Mouse (Mus musculus): Measurements from ENCODE around the gene Mrps27. TPM values are rescaled to one million over a fixed set of nuclear protein-coding genes. Genes with fewer than 3 reads are reported as not detected.
A peak's percentile ranks its signal among the peaks of the same experiment; 100 is the strongest.

The Mrps27 gene
- polyA plus RNA-seq, 1 experiment from 2014 or later = 17.4 TPM

DNA sequence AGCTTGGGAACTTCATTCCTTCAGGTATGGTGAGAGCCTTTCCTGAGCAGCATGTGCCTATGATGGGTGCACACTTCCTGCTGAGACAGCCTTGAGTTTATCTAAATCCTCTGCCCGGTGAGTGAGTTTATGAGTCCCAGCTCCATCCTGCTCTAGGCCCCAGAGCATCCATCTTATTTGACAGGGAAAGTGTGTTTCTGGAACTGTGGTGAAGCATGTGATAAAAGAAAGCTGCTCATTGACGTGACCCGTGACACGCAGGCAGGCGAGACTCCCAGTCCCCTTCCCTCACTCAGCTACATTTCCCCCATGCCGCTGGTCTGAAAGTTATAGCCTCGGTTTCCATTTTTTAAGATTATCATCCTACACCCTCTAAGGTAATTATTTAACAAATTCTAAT is 11.3 kb downstream of the Mrps27 start:
- no peak for ATAC-seq
- Histone ChIP-seq H3K4me1 (replicated peaks; ENCODE audit: control insufficient read depth, insufficient read depth, low read length) (no peaks in the 10 kb centered on the region; the same call in 1 of the 2 replicates), H3K9me3 (ENCODE audit: control insufficient read depth) (no peaks in the 10 kb centered on the region), H3K27ac (ENCODE audit: low read depth, low read length) (no peak overlapping the region), H3K4me2 (replicated peaks; ENCODE audit: low read depth) (no peak overlapping the region), H3K27me3 (replicated peaks; ENCODE audit: control insufficient read depth, insufficient read depth, low read length) (no peaks in the 10 kb centered on the region), H3K36me3 (ENCODE audit: control insufficient read depth, insufficient read depth) (peaks cover 7% of the 10 kb centered on the region; the same call in 1 of the 2 replicates), H3K9ac (ENCODE audit: low read depth, low read length) (no peak overlapping the region), H3K4me3 (ENCODE audit: low read depth, low read length) (no peak overlapping the region)
- 56% methylated on average over 7 of the region's 7 CpGs for WGBS
- no peak for TF ChIP-seq CTCF (IDR thresholded peaks at IDR 0.05; ENCODE audit: low read depth)

DNA sequence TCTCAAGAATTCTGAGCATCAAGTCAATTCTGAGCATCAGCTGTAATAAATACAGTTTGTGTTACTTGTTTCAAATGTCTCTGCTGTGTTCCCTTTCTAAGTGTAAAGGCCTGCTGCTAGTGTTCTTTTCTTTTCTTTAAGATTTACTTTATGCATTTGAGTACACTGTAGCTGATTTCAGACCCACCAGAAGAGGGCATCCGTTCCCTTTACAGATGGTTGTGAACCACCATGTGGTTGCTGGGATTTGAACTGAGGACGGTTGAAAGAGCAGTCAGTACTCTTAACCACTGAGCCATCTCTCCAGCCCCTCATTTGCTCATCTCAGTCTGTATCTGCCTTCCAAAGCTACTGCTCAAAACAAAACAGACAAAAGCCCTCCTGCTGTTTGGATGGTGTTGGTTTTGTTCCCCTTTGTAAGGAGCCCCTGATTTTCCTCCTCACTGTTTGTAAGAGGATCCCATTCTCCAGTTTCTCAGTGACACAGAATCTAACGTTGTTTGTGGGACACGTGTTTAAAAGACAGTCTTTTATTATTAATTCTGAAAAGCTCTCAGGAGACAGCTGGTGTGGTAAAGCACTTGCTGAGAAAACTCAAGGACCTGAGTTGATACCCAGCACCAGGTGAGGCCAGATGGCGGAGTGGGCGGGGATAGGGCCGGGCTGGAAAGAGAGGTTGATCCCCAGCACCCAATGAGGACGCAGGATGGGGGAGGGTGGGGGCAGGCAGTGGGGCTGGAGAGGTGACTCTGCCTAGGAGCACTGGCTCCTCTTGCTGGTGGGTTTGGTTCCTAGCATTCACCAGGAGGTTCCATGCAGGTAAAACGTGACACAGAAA is 12.1 kb downstream of the Mrps27 start:
- Histone ChIP-seq H3K4me2 (replicated peaks; ENCODE audit: low read depth) (no peak overlapping the region), H3K27ac (ENCODE audit: low read depth, low read length) (no peak overlapping the region), H3K36me3 (ENCODE audit: control insufficient read depth, insufficient read depth) (no peaks in the 10 kb centered on the region; the same call in 1 of the 2 replicates), H3K4me3 (ENCODE audit: low read depth, low read length) (no peak overlapping the region), H3K27me3 (replicated peaks; ENCODE audit: control insufficient read depth, insufficient read depth, low read length) (no peaks in the 10 kb centered on the region), H3K9me3 (ENCODE audit: control insufficient read depth) (no peaks in the 10 kb centered on the region), H3K4me1 (replicated peaks; ENCODE audit: control insufficient read depth, insufficient read depth, low read length) (no peaks in the 10 kb centered on the region; the same call in 1 of the 2 replicates), H3K9ac (ENCODE audit: low read depth, low read length) (no peak overlapping the region)
- peak; percentile 50 for TF ChIP-seq CTCF (IDR thresholded peaks at IDR 0.05; ENCODE audit: low read depth)
- WGBS = 50% methylated on average over 9 of the region's 9 CpGs
- ATAC-seq = no peak

DNA sequence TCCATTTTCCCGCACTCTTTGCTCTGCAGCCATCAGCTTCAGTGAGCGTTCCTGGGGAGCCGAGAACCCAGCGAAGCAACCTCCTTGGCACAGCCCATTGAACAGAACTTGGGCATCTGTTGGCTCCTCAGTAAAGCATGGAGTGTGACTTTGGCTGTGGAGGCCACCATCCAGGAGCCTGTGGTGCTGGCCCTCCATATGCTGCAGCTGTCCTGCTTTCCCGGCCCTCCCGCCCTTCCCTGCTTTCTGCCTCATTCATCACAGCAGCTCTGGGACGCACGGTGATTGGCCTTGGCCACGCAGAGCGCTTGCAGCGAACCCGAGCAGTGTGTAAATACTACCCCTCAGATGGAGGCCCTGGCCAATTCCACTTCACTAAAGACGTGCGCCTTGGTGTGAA is 14.3 kb downstream of the Mrps27 start:
- H3K4me1 ChIP-seq (replicated peaks; ENCODE audit: control insufficient read depth, insufficient read depth, low read length) = no peaks in the 10 kb centered on the region; the same call in 1 of the 2 replicates
- TF ChIP-seq CTCF (IDR thresholded peaks at IDR 0.05; ENCODE audit: low read depth) = no peak
- no peaks in the 10 kb centered on the region for H3K9me3 ChIP-seq (ENCODE audit: control insufficient read depth)
- H3K9ac ChIP-seq (ENCODE audit: low read depth, low read length) = no peak overlapping the region
- H3K27me3 ChIP-seq (replicated peaks; ENCODE audit: control insufficient read depth, insufficient read depth, low read length) = no peaks in the 10 kb centered on the region
- H3K36me3 ChIP-seq (ENCODE audit: control insufficient read depth, insufficient read depth) = peaks cover 10% of the 10 kb centered on the region; the same call in 1 of the 2 replicates
- ATAC-seq = no peak
- no peak overlapping the region for H3K4me2 ChIP-seq (replicated peaks; ENCODE audit: low read depth)
- H3K4me3 ChIP-seq (ENCODE audit: low read depth, low read length) = no peak overlapping the region
- no peak overlapping the region for H3K27ac ChIP-seq (ENCODE audit: low read depth, low read length)
- 81% methylated on average over 14 of the region's 14 CpGs for WGBS

- Histone ChIP-seq H3K27me3 (replicated peaks; ENCODE audit: control insufficient read depth, insufficient read depth, low read length) (no peaks in the 10 kb centered on the region), H3K27ac (ENCODE audit: low read depth, low read length) (no peak overlapping the region), H3K4me3 (ENCODE audit: low read depth, low read length) (no peak overlapping the region), H3K36me3 (ENCODE audit: control insufficient read depth, insufficient read depth) (peaks cover 20% of the 10 kb centered on the region), H3K9me3 (ENCODE audit: control insufficient read depth) (no peaks in the 10 kb centered on the region), H3K9ac (ENCODE audit: low read depth, low read length) (no peak overlapping the region), H3K4me2 (replicated peaks; ENCODE audit: low read depth) (no peak overlapping the region), H3K4me1 (replicated peaks; ENCODE audit: control insufficient read depth, insufficient read depth, low read length) (no peaks in the 10 kb centered on the region)
- 77% methylated on average over 4 of the region's 4 CpGs for WGBS
- no peak for TF ChIP-seq CTCF (IDR thresholded peaks at IDR 0.05; ENCODE audit: low read depth)
- no peak for ATAC-seq
These were observed 19.3 kb downstream of the Mrps27 start for GRCm38 (mm10) chr13:99363866-99364265.

DNA sequence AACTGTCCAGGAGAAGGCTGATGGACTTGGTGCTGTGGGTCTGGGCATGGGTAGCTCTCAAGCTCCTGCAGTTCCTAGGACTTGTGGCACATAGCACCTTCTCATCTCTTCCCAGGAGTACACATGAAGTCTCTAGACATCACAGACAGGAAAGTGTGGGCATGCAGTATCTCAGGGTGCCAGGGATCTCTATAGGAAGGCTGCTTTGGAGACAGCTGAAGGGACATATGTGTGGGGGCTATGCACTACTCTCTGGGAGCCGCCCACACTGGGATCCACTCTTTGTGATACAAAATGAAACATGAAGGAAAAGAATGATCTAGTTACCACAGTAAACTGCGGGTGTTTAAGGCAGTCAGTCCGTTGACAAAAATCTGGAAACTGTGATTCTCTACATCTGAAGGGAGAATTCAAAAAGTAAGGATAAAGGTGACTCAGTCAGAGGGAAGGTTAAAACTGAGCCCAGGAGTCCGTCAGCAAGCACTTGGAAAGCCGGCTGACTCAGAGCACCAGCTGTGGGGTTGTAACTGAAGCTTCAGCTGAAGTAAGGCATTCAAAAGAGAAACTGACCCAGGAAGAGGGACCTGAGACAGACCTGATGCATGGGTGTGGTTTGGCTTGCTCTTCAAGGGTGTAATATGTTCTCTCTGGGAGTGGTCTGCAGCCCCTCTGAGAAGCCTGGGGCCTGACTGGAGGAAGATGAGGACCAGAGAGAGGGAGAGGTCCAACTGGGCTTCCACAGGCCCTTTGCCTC is 22.0 kb downstream of the Mrps27 start:
- Histone ChIP-seq H3K36me3 (ENCODE audit: control insufficient read depth, insufficient read depth) (peaks cover 20% of the 10 kb centered on the region), H3K4me3 (ENCODE audit: low read depth, low read length) (no peak overlapping the region), H3K27me3 (replicated peaks; ENCODE audit: control insufficient read depth, insufficient read depth, low read length) (no peaks in the 10 kb centered on the region), H3K4me2 (replicated peaks; ENCODE audit: low read depth) (no peak overlapping the region), H3K4me1 (replicated peaks; ENCODE audit: control insufficient read depth, insufficient read depth, low read length) (no peaks in the 10 kb centered on the region), H3K9ac (ENCODE audit: low read depth, low read length) (no peak overlapping the region), H3K9me3 (ENCODE audit: control insufficient read depth) (no peaks in the 10 kb centered on the region), H3K27ac (ENCODE audit: low read depth, low read length) (no peak overlapping the region)
- no peak for TF ChIP-seq CTCF (IDR thresholded peaks at IDR 0.05; ENCODE audit: low read depth)
- WGBS = 83% methylated on average over 5 of the region's 5 CpGs
- ATAC-seq = no peak

DNA sequence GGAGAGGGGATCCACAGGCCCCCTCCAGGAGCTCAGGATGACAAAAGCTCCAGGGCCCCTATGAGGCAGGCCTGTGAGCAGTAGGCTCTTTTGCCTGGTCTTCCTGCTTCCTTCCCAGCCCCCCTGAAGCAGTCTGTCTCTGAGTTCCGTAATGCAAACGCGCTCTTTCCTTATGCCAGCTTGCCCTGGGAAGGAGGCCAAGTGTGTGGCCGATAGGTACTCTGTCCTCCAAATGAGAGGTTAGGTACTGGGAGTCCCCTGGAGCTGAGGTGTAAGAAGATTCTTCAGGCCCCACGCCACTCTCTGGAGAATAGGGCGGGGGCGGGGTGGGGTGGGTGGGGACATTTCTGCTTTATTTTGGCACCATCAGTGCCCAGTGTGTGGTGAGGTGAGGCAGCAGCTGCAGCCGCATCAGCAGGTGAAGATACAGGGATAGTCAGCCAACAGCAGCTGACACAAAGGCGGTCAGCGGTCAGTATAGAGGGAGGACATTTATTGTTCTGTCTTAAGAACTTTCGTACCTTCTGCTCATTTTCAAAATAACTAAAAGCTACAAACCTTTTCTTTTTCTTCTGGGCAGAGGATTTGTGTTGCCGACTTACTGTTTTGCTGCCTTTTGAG is 23.1 kb downstream of the Mrps27 start:
- H3K4me2 ChIP-seq (replicated peaks; ENCODE audit: low read depth) = no peak overlapping the region
- no peak overlapping the region for H3K27ac ChIP-seq (ENCODE audit: low read depth, low read length)
- no peak overlapping the region for H3K9ac ChIP-seq (ENCODE audit: low read depth, low read length)
- no peak overlapping the region for H3K4me3 ChIP-seq (ENCODE audit: low read depth, low read length)
- no peak for ATAC-seq
- no peaks in the 10 kb centered on the region for H3K27me3 ChIP-seq (replicated peaks; ENCODE audit: control insufficient read depth, insufficient read depth, low read length)
- no peaks in the 10 kb centered on the region for H3K9me3 ChIP-seq (ENCODE audit: control insufficient read depth)
- peaks cover 16% of the 10 kb centered on the region for H3K36me3 ChIP-seq (ENCODE audit: control insufficient read depth, insufficient read depth)
- no peak for TF ChIP-seq CTCF (IDR thresholded peaks at IDR 0.05; ENCODE audit: low read depth)
- H3K4me1 ChIP-seq (replicated peaks; ENCODE audit: control insufficient read depth, insufficient read depth, low read length) = no peaks in the 10 kb centered on the region
- WGBS = 88% methylated on average over 12 of the region's 12 CpGs

All from intestine, postnatal 0 days (tissue).